Mouse (Mus musculus) spleen, postnatal 36 days (tissue): ENCODE results near the gene Hes3.

Experiments used
- DNase-seq, 2 experiments: peaks; one replicate each; pipeline ENCODE4 v3.0.0; 2022; ENCODE audit warnings: low spot score in 2 of 2, mixed read lengths in 1 of 2

Gene Hes3

GRCm38 (mm10) chr4:152260451-152260850 is 31.0 kb downstream of the Hes3 start:
- no peak for DNase-seq

GRCm38 (mm10) chr4:152257070-152257469 is 34.4 kb downstream of the Hes3 start:
- DNase-seq = peak; percentile 33 to 57

GRCm38 (mm10) chr4:152253183-152253759 is 38.2 kb downstream of the Hes3 start:
- DNase-seq = no peak

- no peak for DNase-seq
Observed at GRCm38 (mm10) chr4:152250615-152251014, 40.8 kb downstream of the Hes3 start.

GRCm38 (mm10) chr4:152247195-152247594 is 44.3 kb downstream of the Hes3 start:
- DNase-seq = no peak

- no peak for DNase-seq
Observed at GRCm38 (mm10) chr4:152246011-152246410, 45.5 kb downstream of the Hes3 start.

- DNase-seq = no peak
Observed at GRCm38 (mm10) chr4:152244545-152245522, 46.6 kb downstream of the Hes3 start.

- no peak for DNase-seq
Observed at GRCm38 (mm10) chr4:152243969-152244368, 47.5 kb downstream of the Hes3 start.

- no peak for DNase-seq
Observed at GRCm38 (mm10) chr4:152243241-152243891, 48.1 kb downstream of the Hes3 start.

GRCm38 (mm10) chr4:152239974-152240373 is 51.5 kb downstream of the Hes3 start:
- DNase-seq = no peak
